Mouse (Mus musculus) heart, postnatal 0 days (tissue): ENCODE measurements around the gene Olfr1312.

ENCODE experiments used
- CTCF ChIP-seq: IDR thresholded peaks from 2 replicates; pipeline ENCODE4 v1.5.1; 2016; ENCODE audit warnings: antibody characterized with exemption, control low read depth, low read depth
- EP300 ChIP-seq: IDR thresholded peaks from 2 replicates; pipeline ENCODE4 v1.6.1; 2016; ENCODE audit warnings: antibody characterized with exemption, low read depth

- no peak for TF ChIP-seq CTCF
- no peak for TF ChIP-seq EP300
These were observed 25.7 kb downstream of the Olfr1312 start, which contains the start of gene Olfr1311 for GRCm38 (mm10) chr2:112024312-112024711.
